Mouse (Mus musculus) mesoderm, embryonic 11.5 days (tissue): Measurements from ENCODE around the gene Ggt7.
A peak's percentile ranks its signal among the peaks of the same experiment; 100 is the strongest.
"Not testable (repeated sequence)": the region's sequence is repeated elsewhere in the genome, so short reads cannot be mapped to it uniquely, and the experiment has no call there.

Experiments
- DNase-seq: peaks from one replicate; pipeline ENCODE4 v3.0.0-alpha.2; 2012; ENCODE audit warnings: low read depth, low spot score

Ggt7 gene

GRCm38 (mm10) chr2:155507721-155508470, 10.1 kb downstream of the Ggt7 start:
- no peak for DNase-seq

- DNase-seq, result no peak
Observed at GRCm38 (mm10) chr2:155505811-155506210, 12.2 kb downstream of the Ggt7 start.

- no peak for DNase-seq
Observed at GRCm38 (mm10) chr2:155504440-155505355, 13.3 kb downstream of the Ggt7 start.

- DNase-seq, result no peak
Observed at GRCm38 (mm10) chr2:155502596-155502995, 15.4 kb downstream of the Ggt7 start.

- DNase-seq, result no peak
Observed at GRCm38 (mm10) chr2:155490998-155491397, 27.0 kb downstream of the Ggt7 start.

- peak; percentile 74 for DNase-seq
Observed at GRCm38 (mm10) chr2:155482021-155482420, 36.0 kb downstream of the Ggt7 start.

- DNase-seq, result peak; percentile 77
Observed at GRCm38 (mm10) chr2:155473570-155474088, 44.4 kb downstream of the Ggt7 start, which contains the start of gene Ncoa6. TSS of gene Ncoa6 (minus strand) at chr2:155473894.

GRCm38 (mm10) chr2:155472671-155473569, 45.1 kb downstream of the Ggt7 start:
- peak; percentile 74 for DNase-seq

- DNase-seq, result no peak
Observed at GRCm38 (mm10) chr2:155466861-155467260, 51.2 kb downstream of the Ggt7 start.

- DNase-seq, result no peak
Observed at GRCm38 (mm10) chr2:155453591-155453990, 64.4 kb downstream of the Ggt7 start.

GRCm38 (mm10) chr2:155451256-155451655, 66.8 kb downstream of the Ggt7 start:
- DNase-seq, result no peak

GRCm38 (mm10) chr2:155447906-155448305, 70.1 kb downstream of the Ggt7 start:
- DNase-seq, result not testable (repeated sequence)

GRCm38 (mm10) chr2:155443446-155443845, 74.6 kb downstream of the Ggt7 start:
- DNase-seq, result no peak

- no peak for DNase-seq
Observed at GRCm38 (mm10) chr2:155442916-155443315, 75.1 kb downstream of the Ggt7 start.
